Mouse (Mus musculus): ENCODE data around the gene Rnf144b.

The Rnf144b gene

DNA sequence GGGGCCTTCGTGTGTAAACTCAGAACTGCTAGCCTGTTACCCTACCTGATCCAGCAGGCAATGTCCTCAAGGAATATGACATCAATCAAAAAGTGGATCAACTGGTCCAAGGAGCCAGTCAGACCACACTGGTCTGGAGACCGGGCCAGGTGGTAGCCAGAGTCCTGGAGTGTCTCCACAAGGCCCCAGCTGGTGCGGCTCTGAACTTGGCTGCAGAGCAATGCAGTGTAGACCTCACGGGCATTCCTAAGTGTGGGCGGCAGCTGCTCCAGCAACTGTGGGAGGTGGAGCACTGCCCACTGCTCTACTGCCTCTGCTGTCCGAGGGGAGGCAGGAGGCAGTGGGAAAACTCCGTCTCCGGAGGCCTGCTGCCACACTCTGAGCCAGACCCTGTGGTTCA is 55.7 kb downstream of the Rnf144b start:
- DNase-seq (ENCODE audit: low spot score in 2 of 2), result no peak

DNA sequence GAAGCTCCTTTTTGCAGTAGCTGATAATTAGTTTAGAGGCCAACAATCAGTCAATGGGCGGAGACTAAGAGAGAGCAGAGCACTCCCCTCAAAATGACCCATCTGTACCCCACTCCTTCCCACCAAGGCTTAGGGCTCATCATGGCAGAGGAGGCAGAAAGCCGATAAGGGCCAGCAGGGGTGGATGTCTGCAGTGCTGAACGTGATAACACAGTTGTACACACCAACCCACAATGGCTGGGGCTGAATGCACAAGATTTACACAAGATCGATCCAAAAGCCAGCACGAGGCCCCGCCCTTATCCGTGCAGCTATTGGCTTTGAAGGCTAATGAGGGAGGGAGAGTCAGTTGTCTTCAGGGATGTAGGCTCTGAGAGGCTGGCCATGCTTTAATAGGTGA is 58.3 kb downstream of the Rnf144b start:
- no peak for DNase-seq (ENCODE audit: low spot score in 2 of 2)

DNA sequence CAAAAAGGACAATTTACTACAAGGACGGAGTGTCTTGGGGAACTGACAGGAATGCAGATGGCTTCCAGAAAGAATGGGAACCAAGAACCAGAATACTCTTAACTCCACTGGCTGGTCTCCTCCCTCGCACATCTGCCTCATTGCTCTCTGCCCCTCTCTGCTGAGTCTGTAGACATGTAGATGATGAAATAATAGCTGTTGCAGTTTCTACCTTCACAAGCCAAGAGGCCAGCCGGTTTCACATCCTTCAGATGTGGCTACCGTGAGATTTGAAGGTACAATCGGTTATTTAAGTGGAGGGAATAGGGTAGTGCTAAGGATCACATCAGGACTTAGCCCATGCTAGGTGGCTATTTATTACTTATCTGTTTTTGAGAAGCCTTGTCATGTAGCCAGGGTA is 59.9 kb downstream of the Rnf144b start:
- no peak for DNase-seq (ENCODE audit: low spot score in 2 of 2)

DNA sequence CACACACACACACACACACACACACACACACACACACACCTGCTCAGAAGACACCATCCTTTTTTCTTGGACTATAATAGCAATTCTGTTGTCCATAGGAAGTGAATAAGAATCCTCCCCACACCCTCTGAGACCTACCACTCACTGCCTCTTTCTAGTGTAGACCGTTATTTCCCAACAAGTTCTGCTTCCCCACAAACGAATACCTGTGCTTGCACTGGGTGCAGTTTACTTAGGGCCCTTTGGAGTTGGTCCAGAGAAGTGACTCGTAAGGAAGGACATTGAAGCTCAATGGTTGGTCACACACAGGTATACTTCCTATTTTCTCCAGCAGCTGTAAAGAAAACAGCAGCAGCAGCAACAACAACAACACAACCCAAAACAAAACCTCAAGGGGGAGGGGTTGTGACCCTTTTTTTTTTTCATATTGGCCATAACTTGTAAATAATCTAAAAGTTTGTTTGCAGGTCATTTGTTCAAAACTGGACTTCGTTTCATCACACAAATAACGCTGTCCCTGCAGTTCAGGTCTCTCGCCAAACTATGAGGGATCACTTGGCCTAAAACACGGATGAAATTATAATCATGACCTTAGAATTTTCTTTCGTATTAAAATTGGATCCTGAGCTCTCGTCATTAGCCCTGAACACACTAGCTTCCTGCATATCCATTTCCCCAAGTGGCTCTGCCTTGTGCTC is 60.7 kb downstream of the Rnf144b start:
- no peak for DNase-seq (ENCODE audit: low spot score in 2 of 2)

DNA sequence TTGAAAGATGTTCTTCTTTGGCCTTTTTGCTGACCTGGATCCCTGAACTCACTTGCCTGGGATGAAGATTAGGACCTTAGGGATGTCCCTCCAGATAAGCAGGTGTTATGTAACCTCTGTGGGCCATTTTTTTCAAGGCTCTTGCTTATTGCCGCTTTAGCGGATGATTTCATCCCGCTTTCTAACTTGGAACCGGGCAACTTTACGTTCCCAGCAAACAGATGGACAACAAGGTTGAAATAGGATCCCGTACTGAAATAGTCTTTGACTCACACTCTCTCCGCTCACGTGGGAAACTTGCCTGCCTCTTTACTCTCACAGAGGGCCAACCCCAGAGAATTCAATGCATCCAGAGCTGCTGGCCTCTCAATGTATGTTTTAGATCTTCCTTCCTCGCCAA is 61.3 kb downstream of the Rnf144b start:
- DNase-seq (ENCODE audit: low spot score in 2 of 2), result no peak

DNA sequence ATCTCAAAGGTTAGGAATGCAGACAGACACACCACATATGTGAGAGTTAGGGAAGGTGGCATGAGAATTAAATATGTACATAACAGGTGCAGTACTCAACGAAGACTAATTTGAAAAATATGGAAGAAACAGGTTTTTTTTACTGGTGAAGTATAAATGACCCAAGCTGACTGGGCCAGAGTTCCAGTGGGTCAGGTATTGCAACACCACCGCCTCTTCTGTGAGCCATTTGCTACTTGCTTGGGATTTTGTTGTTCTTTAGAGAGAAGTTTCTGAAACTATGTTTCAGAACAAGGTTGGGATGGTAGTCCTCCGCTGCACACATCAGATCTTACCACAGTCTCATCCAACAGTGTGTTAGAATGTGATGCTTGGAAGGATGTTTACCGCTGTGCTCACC is 65.4 kb downstream of the Rnf144b start:
- DNase-seq (ENCODE audit: low spot score in 2 of 2), result no peak

DNA sequence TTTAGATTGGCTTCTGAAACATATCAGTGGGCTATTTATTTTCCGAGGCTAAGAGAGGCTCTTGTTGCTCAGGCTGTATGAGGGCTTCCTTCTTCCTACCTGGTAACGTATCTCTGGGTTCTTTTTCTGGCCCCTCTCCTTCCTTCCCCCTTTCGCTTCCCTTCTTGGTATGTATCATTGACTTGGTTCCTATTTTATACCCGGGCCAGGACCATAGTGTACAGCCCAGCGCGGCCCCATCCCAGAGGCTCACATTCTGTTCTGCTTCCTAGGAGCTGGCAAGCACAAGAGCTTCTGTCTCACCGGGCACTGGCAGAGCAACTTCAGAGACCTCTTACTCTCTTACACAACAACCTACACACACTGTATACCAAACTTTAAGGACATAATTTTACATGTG is 67.5 kb downstream of the Rnf144b start:
- no peak for DNase-seq (ENCODE audit: low spot score in 2 of 2)

DNA sequence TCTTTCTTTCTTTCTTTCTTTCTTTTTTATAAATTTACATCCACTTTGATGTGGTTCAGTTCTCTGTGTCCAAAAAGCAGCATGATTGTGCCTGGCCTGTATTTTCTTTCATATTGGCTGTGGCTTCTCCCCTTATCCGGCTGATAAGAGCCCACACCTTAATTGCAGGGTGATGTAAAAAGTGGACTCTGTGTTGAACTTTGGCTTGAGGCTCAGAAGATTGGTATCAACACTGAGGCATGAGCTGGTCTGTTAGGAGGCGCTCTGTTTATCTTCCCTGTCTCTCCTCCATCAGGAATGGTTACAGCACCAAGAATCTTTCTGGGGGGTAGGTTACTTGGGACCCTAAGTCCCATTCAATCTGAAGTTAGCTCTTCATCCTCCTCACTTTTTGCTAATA is 69.7 kb downstream of the Rnf144b start:
- no peak for DNase-seq (ENCODE audit: low spot score in 2 of 2)

DNA sequence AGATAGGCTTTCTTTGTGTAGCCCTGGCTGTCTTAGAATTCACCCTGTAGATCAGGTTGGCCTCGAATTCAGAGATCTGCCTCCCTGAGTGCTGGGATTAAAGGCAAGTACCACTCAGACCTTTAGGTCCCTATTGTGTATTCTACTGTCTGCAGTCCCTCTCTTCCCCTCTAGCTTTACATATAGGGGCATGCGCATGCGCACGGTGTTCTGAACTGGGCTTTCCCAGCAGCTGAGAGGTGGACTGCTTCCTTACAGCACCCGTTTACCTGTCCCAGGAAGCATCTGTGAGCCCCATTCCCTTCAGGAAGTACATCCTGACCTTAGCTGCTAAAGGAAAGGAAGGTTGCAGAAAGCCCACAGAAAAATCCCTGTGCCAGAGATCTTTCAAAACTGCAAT is 70.3 kb downstream of the Rnf144b start:
- no peak for DNase-seq (ENCODE audit: low spot score in 2 of 2)

DNA sequence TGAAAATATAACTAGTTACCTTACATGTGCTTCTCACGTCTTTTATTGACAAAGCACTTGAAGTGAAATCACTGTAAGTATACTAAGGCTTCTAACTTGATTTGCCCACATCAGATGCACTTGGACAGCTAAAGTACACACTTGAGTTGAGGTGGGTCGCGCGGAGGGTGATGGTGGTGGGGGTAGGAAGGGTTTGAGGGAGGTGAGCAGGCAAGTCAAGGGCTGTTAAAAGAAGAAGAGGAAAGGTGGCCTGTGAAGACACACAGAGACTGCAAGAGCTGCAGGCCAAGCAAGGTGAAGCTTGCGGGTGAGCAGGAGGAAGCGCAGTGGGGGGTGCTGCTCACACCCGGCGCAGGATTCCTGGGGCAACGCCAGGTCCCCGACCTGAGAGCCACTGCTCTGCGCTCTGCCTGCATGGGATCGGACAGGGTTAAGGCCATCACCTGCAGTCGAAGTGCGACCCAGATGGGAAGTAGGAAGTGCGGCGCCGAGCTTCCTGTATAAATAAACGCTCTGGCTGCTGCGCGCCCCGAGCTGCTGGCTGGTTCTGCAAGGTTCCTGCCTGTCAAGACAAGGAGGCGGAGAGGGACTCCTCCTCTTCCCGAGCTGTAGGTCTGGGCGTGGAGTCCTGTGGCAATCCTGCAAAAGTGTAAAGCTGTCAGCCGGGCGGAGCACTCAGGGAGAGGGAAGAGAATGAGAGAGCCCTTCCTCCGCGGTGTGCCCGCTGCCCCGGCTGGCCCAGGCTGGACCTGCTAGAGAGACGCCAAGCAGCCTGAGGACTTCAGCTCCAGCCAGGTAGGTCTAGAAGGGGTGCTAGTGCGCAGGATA is 71.1 kb downstream of the Rnf144b start:
- DNase-seq (ENCODE audit: low spot score in 2 of 2), result peak in 1 of 2 experiments; percentile 6

DNA sequence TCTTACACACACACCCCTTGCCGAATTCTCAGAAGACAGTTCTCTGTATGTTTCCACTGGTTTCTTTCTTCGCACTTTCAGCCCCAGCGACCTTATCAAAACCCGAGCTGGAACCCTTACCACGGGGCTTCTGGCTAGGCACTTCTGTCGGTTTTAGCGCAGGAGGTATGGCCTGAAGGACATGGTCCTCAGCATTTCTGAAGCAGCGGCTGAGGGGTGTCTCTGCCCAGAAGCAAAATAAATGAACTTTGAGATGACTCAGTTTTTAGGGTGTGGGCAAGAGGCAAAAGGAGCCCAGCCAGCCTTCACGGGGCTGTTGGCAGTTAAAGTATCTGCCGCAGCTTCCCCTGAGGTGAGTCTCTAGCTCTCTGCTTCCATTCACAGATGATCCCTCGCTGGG is 72.2 kb downstream of the Rnf144b start:
- no peak for DNase-seq (ENCODE audit: low spot score in 2 of 2)

DNA sequence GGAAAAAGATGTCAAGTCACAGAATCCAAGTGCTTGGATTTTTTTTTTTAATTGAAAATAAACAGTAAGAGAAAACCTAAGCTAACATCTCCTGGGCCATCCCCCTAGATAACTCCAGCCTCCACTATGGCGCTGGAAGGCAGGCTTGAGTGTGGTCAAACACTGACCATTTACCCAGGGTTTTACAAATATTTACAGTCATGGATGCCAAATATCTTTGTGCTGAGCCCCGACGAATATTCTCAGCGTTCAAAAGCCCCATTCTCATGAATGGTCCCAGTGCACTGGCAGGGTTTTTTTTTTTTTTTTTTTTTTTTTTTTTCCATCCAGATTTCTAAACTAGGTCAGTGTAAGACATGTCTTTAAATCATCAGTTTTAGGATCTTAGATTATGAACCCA is 73.0 kb downstream of the Rnf144b start:
- DNase-seq (ENCODE audit: low spot score in 2 of 2), result no peak

DNA sequence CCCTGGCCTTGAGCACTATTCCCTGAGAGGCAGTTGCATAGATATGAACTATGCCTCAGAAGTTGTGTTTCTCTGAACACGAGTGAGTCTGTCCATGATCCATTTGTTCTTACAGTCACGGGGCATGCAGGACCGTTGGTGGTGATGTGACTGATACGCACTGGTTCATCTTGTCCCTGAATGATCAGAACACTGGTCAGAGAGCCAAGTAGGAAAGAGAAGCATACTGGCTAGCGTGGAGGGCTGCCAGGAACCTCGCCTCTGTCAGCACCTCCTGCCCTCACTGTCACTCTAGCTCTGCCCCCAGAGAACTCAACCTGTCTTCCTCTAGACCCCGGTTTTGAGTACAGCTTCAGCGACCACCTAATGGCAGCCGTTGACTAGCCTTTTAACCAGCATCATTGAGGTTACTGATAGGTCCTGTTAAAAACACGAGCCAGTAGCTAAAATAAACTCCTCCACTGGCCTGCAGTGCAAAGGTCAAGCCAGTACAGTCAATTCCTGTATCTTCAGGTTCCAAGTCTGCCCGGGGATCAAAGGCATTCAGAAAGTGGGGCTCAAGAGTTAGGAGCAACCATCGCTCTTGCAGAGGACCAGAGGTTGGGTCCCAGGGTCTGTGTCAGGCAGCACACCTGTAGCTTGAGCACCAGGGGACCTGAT is 77.7 kb downstream of the Rnf144b start:
- DNase-seq (ENCODE audit: low spot score in 2 of 2), result no peak

DNA sequence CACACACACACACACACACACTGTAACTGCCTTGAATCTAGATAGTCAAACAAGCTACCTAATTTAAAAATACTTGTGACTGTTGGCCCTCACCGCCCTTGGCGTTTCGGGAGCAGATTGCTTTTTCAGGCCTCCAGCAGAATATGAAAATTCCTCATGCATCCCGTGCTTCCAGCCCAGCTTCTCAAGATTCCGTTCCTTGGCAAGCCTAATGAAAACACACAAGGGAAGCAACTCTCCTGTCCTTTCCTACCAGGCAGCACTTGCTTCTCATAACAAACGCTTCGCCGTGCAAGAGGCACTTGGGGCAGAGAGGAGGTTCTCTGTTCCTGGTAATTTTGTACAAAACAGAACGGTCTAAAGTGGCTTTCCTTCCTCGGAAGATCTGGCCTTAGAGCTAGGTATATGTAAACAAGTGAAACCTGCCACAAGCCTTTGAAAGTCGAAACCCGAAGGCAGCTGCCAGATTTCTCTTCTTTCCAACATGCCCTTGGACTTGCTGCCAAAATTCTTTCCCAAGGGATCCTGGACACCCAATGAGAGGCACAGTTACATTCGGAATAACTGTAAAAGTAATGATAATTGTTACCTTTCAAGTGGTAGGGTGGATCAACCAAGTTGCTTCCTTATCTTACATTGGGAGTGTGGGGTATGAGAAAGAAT is 79.6 kb downstream of the Rnf144b start:
- DNase-seq (ENCODE audit: low spot score in 2 of 2), result no peak

DNA sequence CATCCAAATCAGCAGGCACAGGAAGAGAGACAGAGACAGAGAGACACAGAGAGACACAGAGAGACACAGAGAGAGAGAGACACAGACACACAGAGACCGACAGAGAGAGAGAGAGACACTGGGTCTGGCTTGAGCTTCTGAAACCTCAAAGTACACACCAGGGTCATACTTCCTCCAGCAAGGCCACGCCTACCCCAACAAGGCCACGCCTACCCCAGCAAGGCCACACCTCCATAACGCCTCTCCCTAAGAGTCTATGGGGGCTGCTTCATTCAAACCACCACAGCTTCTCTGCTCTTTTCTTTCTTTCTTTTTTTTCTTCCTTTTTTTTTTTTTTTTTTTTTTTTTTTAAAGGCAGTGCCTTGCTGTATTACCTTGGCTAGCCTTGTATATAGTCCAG is 88.0 kb downstream of the Rnf144b start:
- DNase-seq (ENCODE audit: low spot score in 2 of 2), result no peak

DNA sequence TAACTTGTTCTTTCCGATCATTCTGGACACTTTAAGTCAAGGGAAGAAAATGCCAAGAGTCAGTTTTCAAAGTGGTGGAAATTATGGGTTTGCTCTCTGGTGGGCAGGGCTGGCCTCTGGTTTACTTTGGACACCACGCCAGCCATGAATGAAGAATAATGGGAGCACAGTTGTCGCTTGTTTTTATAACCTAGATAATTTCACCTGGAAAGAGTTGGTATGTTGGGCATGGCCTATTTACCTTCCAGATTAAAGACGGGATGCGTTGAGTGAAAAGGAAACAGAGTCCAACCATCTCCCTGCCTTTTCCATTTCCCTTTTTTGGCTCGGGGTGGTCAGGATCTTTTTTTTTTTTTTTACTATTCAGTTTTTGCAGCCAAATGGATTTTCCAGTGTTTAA is 88.5 kb downstream of the Rnf144b start:
- DNase-seq (ENCODE audit: low spot score in 2 of 2), result no peak

DNA sequence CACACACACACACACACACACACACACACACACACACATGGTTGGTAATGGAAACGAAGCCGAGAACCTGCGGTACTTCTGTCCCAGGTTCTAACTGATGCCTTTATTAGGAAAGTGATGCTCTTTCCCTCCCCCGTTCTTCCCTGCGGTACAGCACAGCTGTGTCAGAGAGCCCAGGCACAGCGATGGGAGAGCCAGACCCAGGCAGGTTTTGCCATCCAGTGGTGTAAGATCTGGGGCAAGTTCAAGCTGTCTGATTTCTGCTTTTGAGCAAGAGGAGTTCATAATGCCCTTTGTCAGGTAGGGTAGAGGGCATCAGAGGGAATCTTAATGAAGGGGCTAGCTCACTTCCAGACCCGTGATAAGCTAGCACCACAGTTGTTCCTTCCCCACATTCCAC is 89.1 kb downstream of the Rnf144b start:
- no peak for DNase-seq (ENCODE audit: low spot score in 2 of 2)

DNA sequence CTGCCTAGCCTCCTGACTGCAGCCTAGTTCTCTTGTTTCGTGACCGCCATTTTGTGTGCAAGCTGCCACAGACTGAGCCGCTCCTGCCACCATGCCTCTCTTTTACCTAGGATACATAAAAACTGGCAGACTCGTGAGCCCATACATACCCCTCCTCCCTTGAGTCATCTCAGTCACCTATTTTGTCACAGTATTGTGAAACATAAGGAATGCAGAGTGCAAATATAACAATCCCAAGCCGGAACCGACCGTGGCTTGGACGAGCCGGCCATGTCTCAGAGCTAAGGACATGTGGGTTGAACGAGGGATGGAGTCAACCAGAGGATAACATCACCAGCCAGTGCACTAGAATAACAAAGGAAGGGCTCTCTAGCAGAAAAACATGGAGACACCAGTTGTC is 91.4 kb downstream of the Rnf144b start:
- no peak for DNase-seq (ENCODE audit: low spot score in 2 of 2)

DNA sequence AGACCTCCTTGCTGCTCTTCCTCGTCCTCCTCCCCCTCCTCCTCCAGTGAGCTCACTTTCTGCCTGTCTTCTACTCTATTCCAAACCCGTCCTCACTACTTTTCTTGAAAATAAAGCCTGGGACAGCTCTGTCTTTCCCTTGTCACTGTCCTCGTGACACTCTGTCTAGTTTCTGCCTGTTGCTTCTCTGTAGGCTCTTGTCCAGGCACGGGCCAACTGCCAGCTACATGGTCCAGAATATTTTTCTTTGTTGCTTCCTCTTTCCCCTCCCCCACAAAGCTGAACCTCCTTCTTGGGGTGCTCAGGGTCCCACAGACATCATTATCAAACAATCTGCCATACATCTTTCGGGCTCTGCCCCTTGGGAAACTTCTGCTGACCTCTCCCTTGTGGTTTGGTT is 92.4 kb downstream of the Rnf144b start:
- no peak for DNase-seq (ENCODE audit: low spot score in 2 of 2)

DNA sequence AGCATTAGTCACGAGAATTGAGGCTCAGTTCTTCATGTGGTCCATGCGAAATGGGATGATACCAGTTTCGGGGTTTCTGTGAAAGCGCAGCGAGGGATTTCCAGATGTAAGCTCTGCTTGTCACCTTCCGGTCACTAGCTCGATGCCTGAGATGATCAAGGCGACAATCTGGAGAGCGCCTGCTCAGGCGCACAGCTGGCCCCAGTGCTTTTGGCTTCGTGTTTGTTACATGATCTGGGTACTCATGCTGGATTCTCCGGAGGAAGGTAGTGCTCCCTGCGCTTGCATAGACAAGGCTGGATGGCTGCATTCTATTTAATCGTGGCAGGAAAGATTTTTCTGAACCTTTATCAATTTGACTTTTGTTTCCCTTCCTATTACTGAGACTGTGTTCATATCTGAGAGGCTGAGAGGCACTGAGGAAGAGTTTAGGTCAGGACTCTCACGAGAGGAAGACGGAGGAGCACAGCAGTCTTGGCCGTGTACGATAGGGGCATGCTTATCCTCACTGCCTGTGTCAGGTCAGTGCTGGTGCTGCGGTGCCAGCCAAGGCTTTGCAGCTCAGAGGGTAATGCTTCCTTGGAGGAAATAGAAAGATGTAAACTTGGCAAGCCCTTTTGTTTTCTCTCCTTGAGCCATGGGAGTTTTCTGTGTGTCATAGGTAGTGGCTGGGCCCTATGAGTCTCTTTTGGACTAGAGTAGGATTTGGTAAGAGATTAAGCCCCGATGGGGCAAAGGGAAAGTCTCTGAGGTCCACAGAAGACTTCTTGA is 93.5 kb downstream of the Rnf144b start:
- DNase-seq (ENCODE audit: low spot score in 2 of 2), result no peak

DNA sequence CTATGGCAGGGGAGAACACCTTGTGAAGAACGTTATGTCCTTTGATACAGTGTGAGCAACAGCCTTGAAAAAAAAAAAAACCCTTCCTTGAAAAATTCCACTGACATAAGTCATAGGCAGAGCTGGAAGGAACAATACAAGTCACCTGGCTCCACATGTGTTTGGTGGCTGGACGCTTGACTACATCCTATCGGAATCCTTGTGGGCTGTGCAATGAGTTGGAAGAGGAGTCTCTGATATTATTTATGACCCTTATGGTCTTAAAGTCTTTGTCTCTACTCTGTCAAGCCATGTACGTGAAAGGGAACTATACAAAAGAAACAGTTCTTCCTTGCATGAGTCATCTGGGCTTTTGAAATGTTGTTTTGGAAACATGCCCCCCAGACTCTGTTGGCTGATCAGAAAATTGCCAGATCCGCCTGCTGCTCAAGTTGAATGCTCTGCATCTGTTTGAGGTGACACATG is 94.7 kb downstream of the Rnf144b start:
- no peak for DNase-seq (ENCODE audit: low spot score in 2 of 2)

DNA sequence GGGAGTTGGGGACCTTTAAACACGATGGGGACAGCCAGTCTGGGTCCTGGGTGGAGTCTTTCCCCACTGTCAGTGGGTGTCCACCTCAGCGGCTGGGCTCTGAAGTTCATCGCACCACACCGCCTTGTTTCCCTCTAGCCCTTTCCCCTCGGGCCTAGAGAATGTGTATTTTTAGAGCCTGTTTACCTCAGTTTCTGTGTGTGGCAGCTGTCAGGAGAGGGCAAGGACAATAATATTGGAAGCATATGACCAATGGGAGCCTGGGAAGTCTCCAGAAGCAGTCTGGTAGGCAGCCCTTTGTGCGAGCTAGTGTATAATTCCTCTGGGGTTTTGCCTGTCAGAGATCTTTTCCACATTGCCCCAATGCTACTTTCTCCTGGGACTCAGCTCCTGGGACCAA is 95.9 kb downstream of the Rnf144b start:
- no peak for DNase-seq (ENCODE audit: low spot score in 2 of 2)
